Mouse (Mus musculus) liver, postnatal 0 days (tissue): ENCODE data around the gene Inpp5k.

Experiments
- CTCF ChIP-seq: sonication (generic); IDR thresholded peaks from 2 replicates; pipeline ENCODE4 v1.5.1; 2016; ENCODE audit warnings: antibody characterized with exemption, low read depth
- EP300 ChIP-seq: IDR thresholded peaks from 2 replicates; pipeline ENCODE4 v1.6.1; 2016; ENCODE audit warnings: antibody characterized with exemption, low read depth, mild to moderate bottlenecking

- TF ChIP-seq CTCF: no peak
- no peak for TF ChIP-seq EP300
Observed at GRCm38 (mm10) chr11:75650958-75651425, 20.2 kb downstream of the Inpp5k start.
